Mouse (Mus musculus) liver, postnatal 0 days (tissue): Measurements from ENCODE around the gene Gm21746. TPM values are rescaled to one million over a fixed set of nuclear protein-coding genes. Genes with fewer than 3 reads are reported as not detected.
"Not testable (repeated sequence)": the region's sequence is repeated elsewhere in the genome, so short reads cannot be mapped to it uniquely, and the experiment has no call there.

Experiments
- ATAC-seq: fragments of 200-750 bp; cut with Nextera tagmentation; 2 replicates; pipeline ENCODE4 v1.8.0; 2017; ENCODE audit warnings: mild to moderate bottlenecking, moderate library complexity
- DNase-seq: peaks from one replicate; pipeline ENCODE4 v3.0.0-alpha.2; 2016
- H3K27ac ChIP-seq: fragments of 300-500 bp; sonication (generic); 2 replicates; pipeline ENCODE4 v1.5.1; 2014; ENCODE audit warnings: antibody characterized with exemption, moderate library complexity, mild to moderate bottlenecking, low read depth
- H3K27me3 ChIP-seq: fragments of 300-500 bp; sonication (generic); 2 replicates; pipeline ENCODE4 v1.6.1; 2014; ENCODE audit warnings: low read length, control low read depth, mixed read lengths; ENCODE audit not compliant: insufficient read depth
- H3K36me3 ChIP-seq: fragments of 300-500 bp; sonication (generic); replicated peaks from 2 replicates; pipeline ENCODE4 v1.6.1; 2014; ENCODE audit warnings: mild to moderate bottlenecking, control low read depth, low read length, moderate library complexity, mixed read lengths; ENCODE audit not compliant: insufficient read depth
- H3K4me1 ChIP-seq: fragments of 300-500 bp; sonication (generic); 2 replicates; pipeline ENCODE4 v1.6.1; 2014; ENCODE audit warnings: antibody characterized with exemption, mild to moderate bottlenecking, control low read depth; ENCODE audit not compliant: insufficient read depth
- H3K4me2 ChIP-seq: fragments of 300-500 bp; sonication (generic); 2 replicates; pipeline ENCODE4 v1.6.1; 2014; ENCODE audit warnings: low read depth, mild to moderate bottlenecking, low read length, moderate library complexity, mixed read lengths
- H3K4me3 ChIP-seq: fragments of 300-500 bp; sonication (generic); 2 replicates; pipeline ENCODE4 v1.5.1; 2014; ENCODE audit warnings: low read depth, low read length
- H3K9ac ChIP-seq: fragments of 300-500 bp; sonication (generic); replicated peaks from 2 replicates; pipeline ENCODE4 v1.6.1; 2014; ENCODE audit warnings: mild to moderate bottlenecking, moderate library complexity
- H3K9me3 ChIP-seq: fragments of 300-500 bp; sonication (generic); 2 replicates; pipeline ENCODE4 v1.6.1; 2016; ENCODE audit warnings: mild to moderate bottlenecking, control low read depth, low read length, mixed read lengths
- WGBS: fragments of 180-500 bp; shearing (Covaris S2); extraction: QIAGEN DNeasy Blood & Tissue Kit; methylation state at CpG from one replicate; pipeline ENCODE4 v1.1.7; 2014; ENCODE audit not compliant: insufficient replicate concordance; 5-methylcytosine and 5-hydroxymethylcytosine counted together
- polyA plus RNA-seq: library from polyadenylated mRNA; unstranded; fragments of >200 nt; fragmentation: Nextera tagmentation; extraction: Ambion mirVana; gene quantifications from 2 replicates; pipeline ENCODE4 v1.2.1, GENCODE M21; 2015

The Gm21746 gene
- not detected in 2 replicates for polyA plus RNA-seq

DNA sequence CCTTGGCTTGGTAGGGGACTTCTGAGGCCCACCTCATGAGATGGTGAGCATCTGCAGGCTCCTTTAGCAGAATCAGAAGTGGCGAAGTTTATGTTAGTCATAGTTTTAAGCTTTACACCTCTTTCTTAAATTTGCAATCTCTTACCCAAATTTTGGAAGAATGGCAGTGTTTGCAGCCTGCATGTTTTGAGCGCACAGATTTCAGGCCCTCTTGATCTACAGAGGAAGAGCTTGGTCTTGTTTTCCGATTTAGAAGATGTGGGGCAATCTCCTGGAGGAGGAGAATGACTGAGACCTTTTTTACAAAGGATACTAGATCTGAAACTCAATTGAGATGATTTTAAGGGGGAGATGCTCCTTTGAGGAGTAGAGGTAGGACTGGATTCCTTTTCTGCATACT lies at the start of gene Gm21746:
Gm21746 (minus strand) TSS at position 101 of the 400 bp plus-strand sequence.
- H3K4me2 ChIP-seq, H3K9ac ChIP-seq, ATAC-seq, H3K4me3 ChIP-seq, H3K27ac ChIP-seq, H3K27me3 ChIP-seq, DNase-seq, H3K9me3 ChIP-seq, H3K36me3 ChIP-seq, H3K4me1 ChIP-seq: not testable (repeated sequence)
- 79% methylated on average over 2 of the region's 3 CpGs for WGBS

DNA sequence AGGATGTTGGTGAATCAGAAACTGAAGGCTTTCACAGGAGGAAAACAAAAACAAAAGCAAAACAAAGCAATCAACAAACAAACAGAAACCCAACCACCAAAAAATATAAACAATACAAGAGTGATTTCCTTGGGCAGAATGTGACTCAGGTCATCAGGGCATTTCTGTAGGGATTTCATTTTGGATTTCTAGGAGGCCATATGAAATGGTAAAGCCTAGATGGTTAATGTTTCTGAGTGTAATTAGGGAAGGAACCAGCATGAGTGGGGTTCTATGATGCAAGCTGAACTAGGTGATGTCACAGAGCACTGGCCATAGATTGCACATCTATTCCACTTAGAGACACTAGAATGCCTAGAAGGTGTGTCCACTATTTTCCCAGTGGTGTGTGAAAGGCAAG lies 29.0 kb upstream of the Gm21746 start, which contains the start of gene Gm20873:
Gm20873 (plus strand) TSS at position 301 of the 400 bp plus-strand sequence.
- H3K27ac ChIP-seq, H3K27me3 ChIP-seq, H3K4me1 ChIP-seq, H3K9ac ChIP-seq, H3K4me3 ChIP-seq, DNase-seq, ATAC-seq, H3K4me2 ChIP-seq, H3K9me3 ChIP-seq, H3K36me3 ChIP-seq: not testable (repeated sequence)

Other genes starting within 250 kb of the Gm21746 start
- gene Gm20873, start 29.1 kb upstream of the Gm21746 start, polyA plus RNA-seq = not detected in 2 replicates